Mouse (Mus musculus) midbrain, embryonic 12.5 days (tissue): Measurements from ENCODE around the gene Rnf121. TPM values are rescaled to one million over a fixed set of nuclear protein-coding genes. Genes with fewer than 3 reads are reported as not detected.

Source experiments
- ATAC-seq: fragments of 200-750 bp; cut with Nextera tagmentation; 2 replicates; pipeline ENCODE4 v1.8.0; 2017; ENCODE audit warnings: low read depth, moderate TSS enrichment, moderate library complexity; ENCODE audit not compliant: low FRiP score
- H3K27ac ChIP-seq: fragments of 300-500 bp; sonication (generic); replicated peaks from 2 replicates; pipeline ENCODE4 v1.5.1; 2016; ENCODE audit warnings: mild to moderate bottlenecking
- H3K27me3 ChIP-seq: fragments of 300-500 bp; sonication (generic); 2 replicates; pipeline ENCODE4 v1.6.1; 2016; ENCODE audit warnings: mild to moderate bottlenecking
- H3K36me3 ChIP-seq: fragments of 300-500 bp; sonication (generic); 2 replicates; pipeline ENCODE4 v1.6.1; 2016
- H3K4me1 ChIP-seq: fragments of 300-500 bp; sonication (generic); 2 replicates; pipeline ENCODE4 v1.6.1; 2016
- H3K4me2 ChIP-seq: fragments of 300-500 bp; sonication (generic); replicated peaks from 2 replicates; pipeline ENCODE4 v1.6.1; 2016; ENCODE audit warnings: mild to moderate bottlenecking, moderate library complexity
- H3K4me3 ChIP-seq: fragments of 300-500 bp; sonication (generic); 2 replicates; pipeline ENCODE4 v1.5.1; 2016; ENCODE audit warnings: mild to moderate bottlenecking
- H3K9ac ChIP-seq: fragments of 300-500 bp; sonication (generic); replicated peaks from 2 replicates; pipeline ENCODE4 v1.6.1; 2016; ENCODE audit warnings: mild to moderate bottlenecking, moderate library complexity
- H3K9me3 ChIP-seq: fragments of 300-500 bp; sonication (generic); 2 replicates; pipeline ENCODE4 v1.6.1; 2016; ENCODE audit warnings: mild to moderate bottlenecking
- WGBS: fragments of 180-500 bp; shearing (Covaris S2); methylation state at CpG from one replicate; pipeline ENCODE4 v1.1.7; 2016; 5-methylcytosine and 5-hydroxymethylcytosine counted together
- polyA plus RNA-seq: library from polyadenylated mRNA; unstranded; fragments of >200 nt; fragmentation: Nextera tagmentation; extraction: Ambion mirVana; gene quantifications from 2 replicates; pipeline ENCODE4 v1.2.1, GENCODE M21; 2016

Gene Rnf121
- polyA plus RNA-seq, result 28.9 and 29.0 TPM in 2 replicates

GRCm38 (mm10) chr7:102065046-102065891 lies at the start of gene Rnf121, which contains the start of the genes Xndc1 and Xntrpc:
Gene Rnf121, minus strand, starts transcription at chr7:102065469.
Gene Xndc1, plus strand, starts transcription at chr7:102065511.
Gene Xntrpc, plus strand, starts transcription at chr7:102065713.
- peak; percentile 99 for ATAC-seq

GRCm38 (mm10) chr7:102113151-102113729 lies 48.0 kb upstream of the Rnf121 start:
- WGBS, result 83% methylated on average over 45 of the region's 45 CpGs

More at GRCm38 (mm10) chr7:102065046-102065891, at the start of gene Rnf121, which contains the start of the genes Xndc1 and Xntrpc:
- Histone ChIP-seq H3K4me2 (peak within 1 kb of the TSS; percentile 72), H3K27ac (peak within 1 kb of the TSS; percentile 77), H3K9ac (peak within 1 kb of the TSS; percentile 67), H3K4me3 (peak within 1 kb of the TSS; percentile 66), H3K9me3 (no peaks in the 10 kb centered on the region), H3K36me3 (no peaks in the 10 kb centered on the region), H3K27me3 (no peaks in the 10 kb centered on the region), H3K4me1 (peaks cover 22% of the 10 kb centered on the region)
- under 1% methylated on average over 56 of the region's 56 CpGs for WGBS

DNA sequence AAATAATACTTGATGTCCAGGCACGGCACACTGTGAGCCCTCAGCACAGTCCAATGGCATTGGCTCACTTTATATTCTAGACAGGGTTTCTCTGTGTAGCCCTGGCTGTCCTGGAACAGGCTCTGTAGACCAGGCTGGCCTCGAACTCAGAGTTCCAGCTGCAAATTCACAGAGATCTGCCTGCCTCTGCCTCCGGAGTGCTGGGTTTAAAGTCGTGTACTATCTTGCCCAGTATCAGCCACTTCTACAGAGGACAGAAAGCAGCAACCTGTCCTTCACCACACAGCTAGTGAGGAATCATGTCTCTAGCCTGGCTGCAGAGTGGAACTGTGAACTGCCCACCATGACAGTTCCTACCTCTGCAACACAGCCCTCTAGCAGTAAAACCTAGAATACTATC lies 44.5 kb upstream of the Rnf121 start:
- Histone ChIP-seq H3K36me3 (no peaks in the 10 kb centered on the region), H3K4me1 (peaks cover 7% of the 10 kb centered on the region), H3K9ac (no peak overlapping the region), H3K27me3 (peaks cover 4% of the 10 kb centered on the region; the same call in 1 of the 2 replicates), H3K27ac (no peak overlapping the region), H3K4me3 (no peak overlapping the region), H3K4me2 (no peak overlapping the region), H3K9me3 (no peaks in the 10 kb centered on the region)
- WGBS, result 89% methylated on average over 4 of the region's 4 CpGs
- ATAC-seq, result no peak

More at GRCm38 (mm10) chr7:102113151-102113729, 48.0 kb upstream of the Rnf121 start:
- H3K27me3 ChIP-seq, result peaks cover 4% of the 10 kb centered on the region; the same call in 1 of the 2 replicates
- H3K9me3 ChIP-seq, result no peaks in the 10 kb centered on the region
- H3K4me1 ChIP-seq, result no peaks in the 10 kb centered on the region
- H3K36me3 ChIP-seq, result peaks cover 3% of the 10 kb centered on the region
- H3K9ac ChIP-seq, result no peak overlapping the region
- no peak overlapping the region for H3K4me3 ChIP-seq
- no peak overlapping the region for H3K4me2 ChIP-seq
- H3K27ac ChIP-seq, result no peak overlapping the region
- ATAC-seq, result no peak

- no peaks in the 10 kb centered on the region for H3K36me3 ChIP-seq
- no peak within 1 kb of the TSS for H3K4me3 ChIP-seq
- WGBS, result 82% methylated on average over 7 of the region's 7 CpGs
- no peak within 1 kb of the TSS for H3K27ac ChIP-seq
- peaks cover 7% of the 10 kb centered on the region for H3K4me1 ChIP-seq
- H3K9me3 ChIP-seq, result no peaks in the 10 kb centered on the region
- H3K4me2 ChIP-seq, result no peak within 1 kb of the TSS
- ATAC-seq, result no peak
- no peak within 1 kb of the TSS for H3K9ac ChIP-seq
- peaks cover 4% of the 10 kb centered on the region; the same call in 1 of the 2 replicates for H3K27me3 ChIP-seq
Observed at GRCm38 (mm10) chr7:102109171-102109570, 43.9 kb upstream of the Rnf121 start, which contains the start of gene Art5. Gene Art5, minus strand, starts transcription at chr7:102109489.

- Histone ChIP-seq H3K9ac (no peak overlapping the region), H3K4me1 (peaks cover 7% of the 10 kb centered on the region), H3K27me3 (peaks cover 2% of the 10 kb centered on the region; the same call in 1 of the 2 replicates), H3K4me2 (no peak overlapping the region), H3K27ac (no peak overlapping the region), H3K4me3 (no peak overlapping the region), H3K36me3 (no peaks in the 10 kb centered on the region), H3K9me3 (no peaks in the 10 kb centered on the region)
- WGBS, result 86% methylated on average over 1 of the region's 1 CpGs
- ATAC-seq, result no peak
Observed at GRCm38 (mm10) chr7:102108206-102108605, 42.9 kb upstream of the Rnf121 start.

- H3K4me3 ChIP-seq, result peak overlapping the region; percentile 27
- H3K36me3 ChIP-seq, result no peaks in the 10 kb centered on the region
- no peak overlapping the region for H3K27ac ChIP-seq
- 0 out of 2 replicates have a peak, but pooled peaks have one; percentile 41 for ATAC-seq
- H3K9ac ChIP-seq, result peak overlapping the region; percentile 39
- peak overlapping the region; percentile 50 for H3K4me2 ChIP-seq
- H3K27me3 ChIP-seq, result no peaks in the 10 kb centered on the region
- peaks cover 10% of the 10 kb centered on the region for H3K4me1 ChIP-seq
- WGBS, result 24% methylated on average over 23 of the region's 23 CpGs
- H3K9me3 ChIP-seq, result no peaks in the 10 kb centered on the region
Observed at GRCm38 (mm10) chr7:102106700-102107141, 41.5 kb upstream of the Rnf121 start.

DNA sequence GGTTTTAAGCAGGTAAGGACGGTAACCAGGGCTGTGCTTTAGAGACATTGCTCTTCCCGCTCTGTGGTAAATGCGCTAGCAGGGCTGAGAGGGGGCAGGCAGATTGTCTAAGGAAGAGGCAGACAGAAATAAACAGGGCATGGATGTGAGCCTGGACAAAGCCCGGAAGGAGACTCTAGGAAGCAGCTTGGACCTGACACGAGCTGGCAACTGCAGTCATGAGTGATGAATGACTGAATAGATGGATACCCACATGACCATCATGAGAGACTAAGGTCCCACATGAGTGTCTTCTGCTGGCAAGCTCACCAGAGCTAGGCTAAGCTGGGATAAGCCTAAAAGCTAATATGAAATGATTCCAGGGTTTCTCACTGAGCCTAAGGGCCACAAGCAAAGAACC lies 38.9 kb upstream of the Rnf121 start:
- no peaks in the 10 kb centered on the region for H3K36me3 ChIP-seq
- H3K27me3 ChIP-seq, result 0 out of 2 replicates have a peak, but pooled peaks cover 8% of the 10 kb centered on the region
- 82% methylated on average over 5 of the region's 5 CpGs for WGBS
- H3K4me2 ChIP-seq, result no peak overlapping the region
- no peak overlapping the region for H3K9ac ChIP-seq
- H3K27ac ChIP-seq, result no peak overlapping the region
- no peaks in the 10 kb centered on the region for H3K9me3 ChIP-seq
- H3K4me1 ChIP-seq, result peaks cover 26% of the 10 kb centered on the region
- H3K4me3 ChIP-seq, result no peak overlapping the region
- no peak for ATAC-seq

DNA sequence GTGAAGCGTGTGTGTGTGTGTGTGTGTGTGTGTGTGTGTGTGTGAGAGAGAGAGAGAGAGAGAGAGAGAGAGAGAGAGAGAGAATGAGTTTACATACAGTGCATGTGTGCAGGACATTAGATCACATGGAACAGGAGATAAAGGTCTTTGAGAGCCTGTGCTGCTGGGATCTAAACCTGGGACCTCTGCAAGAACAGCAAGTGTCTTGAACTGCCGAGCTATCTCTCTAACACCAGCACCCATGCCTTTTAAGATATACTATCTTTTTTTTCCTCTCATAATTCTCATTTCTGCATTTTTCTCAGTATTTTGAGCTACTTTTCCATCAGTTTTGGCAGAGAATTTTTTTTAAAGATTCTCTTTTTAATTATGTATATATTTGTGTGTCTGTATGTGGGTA lies 38.3 kb upstream of the Rnf121 start:
- Histone ChIP-seq H3K9ac (no peak overlapping the region), H3K4me2 (no peak overlapping the region), H3K4me1 (peaks cover 26% of the 10 kb centered on the region), H3K4me3 (no peak overlapping the region), H3K36me3 (no peaks in the 10 kb centered on the region), H3K27me3 (0 out of 2 replicates have a peak, but pooled peaks cover 14% of the 10 kb centered on the region), H3K27ac (no peak overlapping the region), H3K9me3 (no peaks in the 10 kb centered on the region)
- 89% methylated on average over 2 of the region's 2 CpGs for WGBS
- no peak for ATAC-seq

DNA sequence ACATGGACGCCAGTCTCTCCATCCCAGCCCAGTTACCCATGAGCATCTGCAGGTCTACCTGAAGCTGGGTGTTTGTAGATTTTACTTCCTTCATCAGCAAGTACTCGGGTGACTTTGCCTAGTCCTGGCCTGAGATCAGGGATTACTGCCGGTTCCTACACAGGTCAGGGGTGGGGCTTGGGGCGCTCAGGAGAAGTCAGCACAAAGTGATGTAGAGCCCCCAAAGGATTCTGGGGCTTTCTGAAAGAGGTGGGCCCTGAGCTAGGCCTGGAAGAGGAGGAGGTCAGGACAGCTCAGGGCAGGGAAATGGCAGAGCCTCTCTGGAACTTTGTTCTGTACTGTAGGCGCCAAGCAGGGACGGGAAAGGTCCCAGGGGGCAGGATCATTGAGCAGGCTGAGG lies 37.4 kb upstream of the Rnf121 start:
- Histone ChIP-seq H3K27ac (no peak overlapping the region), H3K36me3 (no peaks in the 10 kb centered on the region), H3K27me3 (0 out of 2 replicates have a peak, but pooled peaks cover 17% of the 10 kb centered on the region), H3K4me3 (no peak overlapping the region), H3K9ac (no peak overlapping the region), H3K9me3 (no peaks in the 10 kb centered on the region), H3K4me2 (no peak overlapping the region), H3K4me1 (peaks cover 26% of the 10 kb centered on the region)
- 43% methylated on average over 6 of the region's 6 CpGs for WGBS
- ATAC-seq, result no peak

GRCm38 (mm10) chr7:102102241-102102640 lies 37.0 kb upstream of the Rnf121 start:
- Histone ChIP-seq H3K9ac (no peak overlapping the region), H3K4me2 (no peak overlapping the region), H3K27ac (no peak overlapping the region), H3K27me3 (0 out of 2 replicates have a peak, but pooled peaks cover 17% of the 10 kb centered on the region), H3K4me1 (peaks cover 26% of the 10 kb centered on the region), H3K36me3 (no peaks in the 10 kb centered on the region), H3K4me3 (no peak overlapping the region), H3K9me3 (no peaks in the 10 kb centered on the region)
- 51% methylated on average over 8 of the region's 8 CpGs for WGBS
- no peak for ATAC-seq

GRCm38 (mm10) chr7:102101487-102101886 lies 36.2 kb upstream of the Rnf121 start, which contains the start of gene Art1:
Gene Art1, plus strand, starts transcription at chr7:102101743.
- Histone ChIP-seq H3K27ac (no peak within 1 kb of the TSS), H3K9me3 (no peaks in the 10 kb centered on the region), H3K4me1 (peaks cover 20% of the 10 kb centered on the region), H3K4me3 (no peak within 1 kb of the TSS), H3K27me3 (0 out of 2 replicates have a peak, but pooled peaks cover 17% of the 10 kb centered on the region), H3K4me2 (no peak within 1 kb of the TSS), H3K9ac (no peak within 1 kb of the TSS), H3K36me3 (no peaks in the 10 kb centered on the region)
- no peak for ATAC-seq
- 36% methylated on average over 5 of the region's 5 CpGs for WGBS
